Mouse (Mus musculus) CH12.LX (cell line): Measurements from ENCODE around the gene Tns2.

ENCODE experiments used
- CTCF ChIP-seq, 2 experiments: IDR thresholded peaks in 1 of 2; conservative IDR thresholded peaks in 1 of 2; 2 replicates each; pipeline ENCODE4 v1.5.1; 2011 to 2012; ENCODE audit warnings: low read depth in 2 of 2, low read length in 2 of 2, improper control_type of control experiment in 1 of 2, inconsistent platforms in 1 of 2, mild to moderate bottlenecking in 1 of 2, moderate library complexity in 1 of 2
- POLR2A ChIP-seq: IDR thresholded peaks from 2 replicates; pipeline ENCODE4 v1.6.1; 2011; ENCODE audit warnings: low read depth, mild to moderate bottlenecking, improper control_type of control experiment, low read length
- ZMIZ1 ChIP-seq: IDR thresholded peaks from 2 replicates; pipeline ENCODE4 v1.6.1; 2012; ENCODE audit warnings: low read depth, mild to moderate bottlenecking, inconsistent platforms, low read length, improper control_type of control experiment

DNA sequence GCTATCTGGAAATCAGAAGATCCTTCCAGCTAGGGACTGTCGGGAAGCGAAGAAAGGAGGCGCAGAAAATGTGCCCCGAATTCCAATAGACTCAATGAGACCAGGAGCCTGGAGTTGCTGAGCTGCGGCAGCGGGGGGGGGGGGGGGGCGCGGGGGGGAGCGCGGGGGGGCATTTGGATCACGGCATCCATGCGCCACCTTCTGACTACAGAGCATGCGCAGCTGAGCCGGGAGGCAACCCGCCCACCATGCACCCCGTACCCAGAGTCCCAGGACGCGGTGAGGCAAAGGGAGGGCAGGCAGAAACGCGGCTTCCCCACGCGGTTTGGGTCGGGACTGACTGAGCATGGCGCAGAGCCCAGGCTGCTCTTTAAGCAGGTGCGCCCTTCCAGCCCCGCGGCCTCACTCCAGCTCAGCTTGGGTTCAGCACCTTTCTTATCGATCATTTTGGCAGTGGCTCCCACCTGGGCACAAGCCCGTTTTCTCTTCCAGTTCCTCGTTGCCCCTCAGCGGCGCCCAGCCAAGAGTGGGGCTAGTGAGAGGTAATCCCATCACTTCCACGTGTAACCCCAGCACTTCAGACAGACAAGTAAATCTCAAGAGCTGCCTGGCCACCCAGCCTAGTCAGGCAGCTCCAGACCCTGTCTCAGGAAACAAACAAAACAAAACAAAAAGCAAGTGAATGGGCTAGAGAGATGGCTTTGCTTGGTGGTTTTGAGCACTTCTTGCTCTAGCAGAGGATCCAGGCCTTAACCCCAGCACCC lies 48.1 kb upstream of the Tns2 start:
- TF ChIP-seq POLR2A (no peak), CTCF (conservative IDR thresholded peaks at IDR 0.05 in 1 of 2, IDR thresholded peaks at IDR 0.05 in 1 of 2; ENCODE audit: low read depth in 2 of 2, low read length in 2 of 2) (no peak), ZMIZ1 (no peak)
